Mouse (Mus musculus) embryonic fibroblast, embryonic 13.5 days (primary cell): ENCODE results near the gene Cpped1. TPM values are rescaled to one million over a fixed set of nuclear protein-coding genes. Genes with fewer than 3 reads are reported as not detected.

Source experiments
- H3K27ac ChIP-seq: 2 replicates; pipeline ENCODE4 v1.5.1; 2012; ENCODE audit warnings: low read length, control low read depth, inconsistent platforms; ENCODE audit not compliant: insufficient read depth
- H3K4me1 ChIP-seq: 2 replicates; pipeline ENCODE4 v1.6.1; 2011; ENCODE audit warnings: low read length; ENCODE audit not compliant: control insufficient read depth, insufficient read depth
- H3K4me3 ChIP-seq: 2 replicates; pipeline ENCODE4 v1.5.1; 2011; ENCODE audit warnings: mild to moderate bottlenecking, control low read depth, low read length; ENCODE audit not compliant: insufficient read depth
- CTCF ChIP-seq: IDR thresholded peaks from 2 replicates; pipeline ENCODE4 v1.5.1; 2011; ENCODE audit warnings: mild to moderate bottlenecking, control low read depth, low read length, moderate library complexity, borderline replicate concordance; ENCODE audit not compliant: insufficient read depth
- POLR2A ChIP-seq: IDR thresholded peaks from 2 replicates; pipeline ENCODE4 v1.6.1; 2011; ENCODE audit warnings: low read depth, mild to moderate bottlenecking, control low read depth, low read length, moderate library complexity
- polyA plus RNA-seq: library from polyadenylated mRNA; stranded (reverse); fragments of >200 nt; gene quantifications from 2 replicates; pipeline ENCODE4 v1.2.4, GENCODE M21; 2011; ENCODE audit warnings: low read depth; ENCODE audit not compliant: missing spikeins, insufficient read length

The Cpped1 gene
- polyA plus RNA-seq, 1 experiment, result 33.3 TPM

GRCm38 (mm10) chr16:11814935-11815650 lies 94.2 kb downstream of the Cpped1 start:
- no peak for TF ChIP-seq CTCF
- no peak for TF ChIP-seq POLR2A
- no peak overlapping the region for H3K27ac ChIP-seq
- no peaks in the 10 kb centered on the region for H3K4me1 ChIP-seq
- H3K4me3 ChIP-seq, result no peak overlapping the region

DNA sequence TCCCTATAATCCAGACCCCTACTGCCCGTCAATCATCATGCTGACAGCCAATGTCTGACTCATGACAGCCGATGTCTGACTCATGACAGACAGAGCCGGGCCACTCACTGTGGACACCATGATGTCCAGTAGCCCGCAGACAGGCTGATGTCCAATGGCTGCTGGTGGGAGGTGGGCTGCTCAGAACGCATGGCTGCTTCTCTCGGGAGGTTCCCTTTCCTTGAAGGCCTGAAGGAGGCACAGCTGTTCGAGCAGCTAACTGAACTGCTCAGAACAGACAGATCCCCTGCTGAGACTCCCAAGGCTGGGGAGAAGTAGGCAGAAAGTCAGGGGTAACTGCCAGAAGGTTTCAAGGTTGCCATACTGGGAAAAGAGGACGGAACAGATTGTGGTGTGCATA lies 97.1 kb downstream of the Cpped1 start:
- Histone ChIP-seq H3K27ac (no peak overlapping the region), H3K4me3 (no peak overlapping the region), H3K4me1 (no peaks in the 10 kb centered on the region)
- no peak for TF ChIP-seq POLR2A
- no peak for TF ChIP-seq CTCF

- H3K4me3 ChIP-seq, result no peak overlapping the region
- TF ChIP-seq POLR2A, result no peak
- no peak overlapping the region for H3K27ac ChIP-seq
- no peaks in the 10 kb centered on the region for H3K4me1 ChIP-seq
These were observed 99.6 kb downstream of the Cpped1 start for GRCm38 (mm10) chr16:11809615-11810014.

DNA sequence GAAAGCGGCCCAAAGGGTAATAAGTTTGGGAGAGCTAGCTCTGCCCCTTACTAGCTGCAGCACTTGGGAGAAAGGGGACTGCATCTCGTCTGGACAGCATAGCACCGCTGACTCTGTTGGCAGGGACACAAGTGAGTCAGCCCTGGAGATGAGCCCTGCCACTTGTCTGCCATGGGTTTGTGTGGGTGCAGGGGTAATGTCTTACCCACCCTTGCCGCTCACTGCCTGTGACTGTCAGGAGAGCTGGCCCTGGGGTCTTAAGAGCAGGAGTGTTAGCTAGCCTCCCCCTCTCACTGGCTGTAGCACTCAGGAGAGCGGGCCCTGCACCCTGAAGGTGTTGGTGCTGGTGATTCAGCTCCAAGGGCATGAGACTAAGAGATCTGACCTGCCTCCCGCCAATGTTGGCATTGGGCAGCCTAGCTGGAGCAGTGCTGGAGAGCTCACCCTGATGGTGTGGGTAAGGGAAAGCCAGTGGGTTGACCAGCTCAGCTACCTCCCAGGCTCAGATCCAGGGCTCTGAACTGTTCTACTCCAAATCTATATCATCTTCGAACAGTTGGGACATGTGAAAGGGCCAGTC lies 107.2 kb downstream of the Cpped1 start:
- Histone ChIP-seq H3K4me3 (no peak overlapping the region), H3K4me1 (no peaks in the 10 kb centered on the region), H3K27ac (no peak overlapping the region)
- TF ChIP-seq CTCF, result no peak

DNA sequence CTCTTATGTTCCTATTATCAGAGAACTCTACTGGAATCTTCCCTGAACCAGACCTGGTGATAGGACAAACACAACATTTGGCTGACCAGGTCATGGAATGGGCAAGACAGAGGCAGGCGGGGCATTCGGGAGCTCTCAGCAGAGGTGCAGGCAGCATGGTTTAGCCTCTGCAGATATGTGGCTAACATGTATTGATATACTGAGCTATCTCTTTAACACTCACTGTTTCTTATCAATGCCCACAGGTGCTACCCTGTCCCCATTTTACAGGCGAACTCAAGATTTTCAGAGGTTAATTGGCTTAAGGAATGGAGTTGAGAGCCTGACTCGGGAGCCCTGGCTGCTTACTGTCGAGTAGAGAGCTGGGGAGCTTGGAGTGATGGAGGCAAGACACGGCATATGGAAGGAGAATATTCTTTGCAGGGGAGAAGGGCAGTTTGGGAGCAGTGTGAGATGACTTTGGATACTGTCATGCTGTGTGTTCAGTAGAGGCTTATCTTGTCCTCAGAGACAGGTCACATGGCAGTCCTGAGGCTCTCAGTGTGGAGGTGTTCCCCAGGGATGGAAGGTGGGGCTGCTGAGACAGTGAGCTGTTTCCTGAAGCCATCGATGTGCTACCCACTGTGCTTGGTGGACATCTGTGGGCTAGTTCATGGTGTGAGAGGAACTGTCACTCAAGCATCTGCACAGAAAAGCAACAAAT lies 113.3 kb downstream of the Cpped1 start:
- no peak for TF ChIP-seq CTCF
- no peak overlapping the region for H3K27ac ChIP-seq
- no peaks in the 10 kb centered on the region for H3K4me1 ChIP-seq
- no peak overlapping the region for H3K4me3 ChIP-seq

DNA sequence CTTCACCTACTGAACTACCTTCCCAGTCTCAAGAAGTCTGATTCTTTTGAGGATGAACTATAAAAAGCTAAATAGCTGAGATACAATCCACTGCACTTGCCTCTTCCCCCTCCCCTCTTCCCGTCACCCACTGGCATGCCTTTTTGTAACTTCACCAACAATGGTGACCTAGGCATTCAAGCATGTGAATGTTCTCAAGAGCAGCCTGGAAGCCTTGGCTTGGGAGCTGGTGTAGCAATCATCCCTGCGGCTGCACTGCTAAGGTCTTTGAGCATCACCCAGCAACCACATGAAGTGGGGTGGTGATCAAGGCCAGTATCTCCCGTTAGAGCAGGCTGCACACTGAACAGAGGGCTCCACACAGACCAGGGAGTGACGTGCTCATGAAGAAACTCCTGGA lies 114.6 kb downstream of the Cpped1 start:
- no peaks in the 10 kb centered on the region for H3K4me1 ChIP-seq
- no peak overlapping the region for H3K4me3 ChIP-seq
- H3K27ac ChIP-seq, result no peak overlapping the region
- TF ChIP-seq CTCF (no peak), POLR2A (no peak)

DNA sequence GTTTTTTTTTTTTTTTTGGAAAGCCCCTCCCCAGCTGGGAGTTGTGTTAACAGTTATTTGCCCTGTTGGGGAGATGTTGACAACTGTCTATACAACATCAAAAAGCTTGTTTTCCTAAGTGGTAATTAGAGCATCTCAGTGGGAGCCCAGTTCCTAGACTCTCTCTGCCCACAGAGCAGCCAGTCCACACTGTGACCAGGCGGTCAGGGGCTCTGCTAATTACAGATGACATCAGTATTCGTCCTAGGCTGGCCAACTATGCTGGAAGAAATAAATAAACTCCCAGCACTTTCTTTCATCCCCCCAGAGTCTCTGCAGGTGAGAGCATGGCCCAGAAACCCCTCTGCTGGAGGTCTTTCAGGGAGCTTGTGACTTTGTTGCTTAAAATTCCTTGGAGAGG lies 115.9 kb downstream of the Cpped1 start:
- no peaks in the 10 kb centered on the region for H3K4me1 ChIP-seq
- no peak for TF ChIP-seq POLR2A
- H3K4me3 ChIP-seq, result no peak overlapping the region
- no peak overlapping the region for H3K27ac ChIP-seq

DNA sequence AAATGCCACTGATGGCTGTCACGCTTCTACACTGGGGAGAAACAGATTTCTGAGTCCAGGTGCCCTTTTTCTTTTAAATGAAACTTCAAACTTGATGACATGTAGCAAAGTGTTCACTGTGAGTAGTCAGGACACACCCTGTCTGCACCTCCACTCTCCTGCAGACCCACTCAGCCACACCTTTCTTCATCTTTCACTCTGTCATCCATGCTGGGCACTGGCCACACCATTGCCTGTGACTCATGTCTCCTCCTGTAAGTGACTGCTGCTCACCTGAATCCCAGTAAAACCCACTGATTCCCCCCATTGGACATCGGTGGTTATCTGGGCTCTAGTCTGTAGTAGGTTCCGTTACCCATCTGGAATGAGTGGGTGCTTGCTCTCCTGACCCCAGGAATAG lies 118.8 kb downstream of the Cpped1 start:
- Histone ChIP-seq H3K4me3 (no peak overlapping the region), H3K4me1 (no peaks in the 10 kb centered on the region), H3K27ac (no peak overlapping the region)

DNA sequence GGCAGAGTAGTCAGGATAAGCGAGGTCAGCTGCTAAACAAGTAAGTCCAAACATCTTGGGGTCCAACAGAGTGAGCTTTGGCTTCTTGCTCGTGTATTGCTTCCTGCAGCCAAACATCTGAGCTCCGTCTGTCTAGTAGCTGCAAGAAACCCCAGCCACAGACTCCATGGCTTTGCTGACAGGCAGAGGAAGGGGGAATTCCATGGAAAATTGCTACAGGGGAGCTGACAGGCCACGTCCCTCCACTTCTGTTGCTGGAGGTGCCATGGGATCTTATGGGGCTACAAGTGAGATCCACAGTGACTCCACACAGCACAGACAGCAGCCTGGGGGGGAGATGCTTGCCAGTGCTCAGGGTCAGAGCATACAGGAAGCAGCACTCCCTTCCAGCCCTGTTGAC lies 123.4 kb downstream of the Cpped1 start:
- Histone ChIP-seq H3K4me1 (no peaks in the 10 kb centered on the region; the same call in 1 of the 2 replicates), H3K4me3 (no peak overlapping the region), H3K27ac (no peak overlapping the region)
- TF ChIP-seq POLR2A, result no peak
- no peak for TF ChIP-seq CTCF

More for the DNA sequence above, 118.8 kb downstream of the Cpped1 start:
- TF ChIP-seq CTCF (no peak), POLR2A (no peak)

- Histone ChIP-seq H3K4me3 (no peak overlapping the region), H3K27ac (no peak overlapping the region), H3K4me1 (no peaks in the 10 kb centered on the region; the same call in 1 of the 2 replicates)
- TF ChIP-seq POLR2A (no peak), CTCF (no peak)
These were observed 124.9 kb downstream of the Cpped1 start for GRCm38 (mm10) chr16:11784354-11784753.
